Mouse (Mus musculus) forebrain, postnatal 0 days (tissue): ENCODE data around the gene Zfp706. TPM values are rescaled to one million over a fixed set of nuclear protein-coding genes. Genes with fewer than 3 reads are reported as not detected.
"Not testable (repeated sequence)": the region's sequence is repeated elsewhere in the genome, so short reads cannot be mapped to it uniquely, and the experiment has no call there.

Experiments
- ATAC-seq: fragments of 200-750 bp; cut with Nextera tagmentation; 2 replicates; pipeline ENCODE4 v1.8.0; 2017; ENCODE audit warnings: mild to moderate bottlenecking, moderate library complexity
- DNase-seq: peaks from one replicate; pipeline ENCODE4 v3.0.0-alpha.2; 2015
- H3K27ac ChIP-seq: fragments of 300-500 bp; sonication (generic); 2 replicates; pipeline ENCODE4 v1.5.1; 2014; ENCODE audit warnings: low read depth, mild to moderate bottlenecking, antibody characterized with exemption, low read length, moderate library complexity, mixed read lengths
- H3K27me3 ChIP-seq: fragments of 300-500 bp; sonication (generic); 2 replicates; pipeline ENCODE4 v1.6.1; 2014; ENCODE audit warnings: mild to moderate bottlenecking, low read length, mixed read lengths; ENCODE audit not compliant: insufficient read depth
- H3K36me3 ChIP-seq: fragments of 300-500 bp; sonication (generic); 2 replicates; pipeline ENCODE4 v1.6.1; 2014; ENCODE audit warnings: mild to moderate bottlenecking, moderate library complexity; ENCODE audit not compliant: insufficient read depth
- H3K4me1 ChIP-seq: fragments of 300-500 bp; sonication (generic); 2 replicates; pipeline ENCODE4 v1.6.1; 2014; ENCODE audit warnings: antibody characterized with exemption; ENCODE audit not compliant: insufficient read depth
- H3K4me2 ChIP-seq: fragments of 300-500 bp; sonication (generic); 2 replicates; pipeline ENCODE4 v1.6.1; 2014; ENCODE audit warnings: low read depth, mild to moderate bottlenecking, moderate library complexity
- H3K4me3 ChIP-seq: fragments of 300-500 bp; sonication (generic); 2 replicates; pipeline ENCODE4 v1.5.1; 2014; ENCODE audit warnings: low read depth, low read length, mixed read lengths
- H3K9ac ChIP-seq: fragments of 300-500 bp; sonication (generic); 2 replicates; pipeline ENCODE4 v1.6.1; 2014; ENCODE audit warnings: mild to moderate bottlenecking
- H3K9me3 ChIP-seq: fragments of 300-500 bp; sonication (generic); 2 replicates; pipeline ENCODE4 v1.6.1; 2016; ENCODE audit warnings: low read length
- CTCF ChIP-seq: sonication (generic); IDR thresholded peaks from 2 replicates; pipeline ENCODE4 v1.5.1; 2016; ENCODE audit warnings: antibody characterized with exemption, control low read depth, low read depth
- WGBS: fragments of 180-500 bp; shearing (Covaris S2); extraction: QIAGEN DNeasy Blood & Tissue Kit; methylation state at CpG from one replicate; pipeline ENCODE4 v1.1.7; 2014; 5-methylcytosine and 5-hydroxymethylcytosine counted together
- polyA plus RNA-seq: library from polyadenylated mRNA; unstranded; fragments of >200 nt; fragmentation: Nextera tagmentation; extraction: Ambion mirVana; gene quantifications from 2 replicates; pipeline ENCODE4 v1.2.1, GENCODE M21; 2015
- total RNA-seq: library from RNA; depleted of rRNA; stranded (reverse); fragments of >200 nt; gene quantifications from 2 replicates; pipeline ENCODE4 v1.2.3, GENCODE M21; 2014

Gene Zfp706
- total and polyA plus RNA-seq, 2 experiments from 2014 or later = 71.0 to 575 TPM

DNA sequence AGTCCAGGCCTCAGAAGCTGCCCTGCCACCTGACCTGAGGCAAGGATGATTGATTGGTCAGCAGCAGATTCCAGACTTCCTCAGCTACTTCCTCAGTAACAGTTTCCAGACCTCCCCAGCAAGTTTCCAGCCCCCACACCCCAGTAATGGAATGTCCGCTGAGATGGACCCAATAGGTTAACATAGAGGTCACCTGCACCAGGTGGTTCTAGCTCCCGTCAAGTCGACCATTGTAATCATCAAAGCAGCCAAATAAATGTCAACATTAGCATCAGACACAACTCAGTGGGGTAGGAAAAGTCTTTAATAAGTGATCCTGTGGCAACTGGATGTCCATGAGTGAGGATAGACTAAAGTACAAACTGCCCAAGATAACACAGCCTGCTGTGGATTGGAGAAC is 3.7 kb upstream of the Zfp706 start:
- TF ChIP-seq CTCF = no peak
- H3K4me1 ChIP-seq = peaks cover 3% of the 10 kb centered on the region; the same call in 1 of the 2 replicates
- no peak overlapping the region for H3K27ac ChIP-seq
- ATAC-seq (no peak), DNase-seq (no peak)
- no peak overlapping the region for H3K4me3 ChIP-seq
- H3K27me3 ChIP-seq = no peaks in the 10 kb centered on the region
- WGBS = 93% methylated on average over 3 of the region's 3 CpGs
- H3K9me3 ChIP-seq = no peaks in the 10 kb centered on the region
- H3K36me3 ChIP-seq = no peaks in the 10 kb centered on the region
- H3K9ac ChIP-seq = no peak overlapping the region
- H3K4me2 ChIP-seq = no peak overlapping the region

DNA sequence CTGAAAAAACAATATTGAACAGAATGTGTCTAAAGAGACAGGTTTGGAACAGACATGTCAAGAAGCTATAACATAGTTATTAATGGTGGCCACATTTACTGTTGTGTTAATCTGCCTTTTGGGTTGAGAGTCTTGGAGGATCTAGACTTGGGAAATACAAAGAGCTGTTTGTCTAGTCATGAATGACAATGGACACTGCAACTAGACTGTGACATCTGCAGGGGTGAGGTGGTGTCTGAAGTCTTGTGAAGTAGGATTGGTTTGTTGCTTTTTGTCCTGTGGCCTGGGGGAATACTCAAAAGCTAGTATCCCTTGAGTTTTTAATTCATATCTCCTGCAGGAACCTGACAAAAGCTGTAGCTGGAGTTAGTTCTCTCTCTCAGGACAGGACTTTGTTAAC is 973 bp upstream of the Zfp706 start:
- Histone ChIP-seq H3K4me3 (no peak overlapping the region), H3K9me3 (no peaks in the 10 kb centered on the region), H3K4me2 (no peak overlapping the region), H3K9ac (no peak overlapping the region), H3K4me1 (peaks cover 8% of the 10 kb centered on the region), H3K27me3 (no peaks in the 10 kb centered on the region), H3K27ac (no peak overlapping the region), H3K36me3 (no peaks in the 10 kb centered on the region)
- DNase-seq = no peak
- no peak for TF ChIP-seq CTCF
- no peak for ATAC-seq

DNA sequence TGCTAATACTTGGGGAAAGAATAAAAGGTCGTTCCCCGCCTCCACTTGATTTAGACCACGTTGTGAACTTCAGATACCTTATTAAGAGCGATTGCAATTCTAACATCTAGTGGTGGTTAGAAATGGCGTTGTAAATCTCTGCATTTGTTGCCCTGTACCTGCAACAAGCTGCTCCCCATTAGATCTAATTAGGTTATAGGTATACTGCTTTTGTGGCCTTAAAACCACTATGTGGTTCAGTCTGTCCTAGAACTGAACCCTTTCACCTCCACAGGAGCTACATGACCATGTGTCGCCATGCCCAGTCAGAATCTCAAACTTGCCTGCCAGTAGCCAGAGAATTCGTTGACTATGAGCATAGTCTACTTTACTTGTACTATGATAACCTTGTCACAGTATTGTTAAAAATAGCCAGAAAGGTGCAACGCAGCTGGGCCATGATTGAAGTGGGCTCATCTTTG is 416 bp upstream of the Zfp706 start:
- peak overlapping the region; percentile 79 for H3K9ac ChIP-seq
- H3K4me2 ChIP-seq = peak overlapping the region; percentile 61
- H3K4me3 ChIP-seq = peak overlapping the region; percentile 62
- no peak for DNase-seq
- no peaks in the 10 kb centered on the region for H3K9me3 ChIP-seq
- H3K27me3 ChIP-seq = no peaks in the 10 kb centered on the region
- H3K27ac ChIP-seq = peak overlapping the region; percentile 94
- ATAC-seq = no peak
- 0 out of 2 replicates have a peak, but pooled peaks cover under 1% of the 10 kb centered on the region for H3K36me3 ChIP-seq
- WGBS = 28% methylated on average over 8 of the region's 8 CpGs
- peaks cover 8% of the 10 kb centered on the region for H3K4me1 ChIP-seq
- no peak for TF ChIP-seq CTCF

DNA sequence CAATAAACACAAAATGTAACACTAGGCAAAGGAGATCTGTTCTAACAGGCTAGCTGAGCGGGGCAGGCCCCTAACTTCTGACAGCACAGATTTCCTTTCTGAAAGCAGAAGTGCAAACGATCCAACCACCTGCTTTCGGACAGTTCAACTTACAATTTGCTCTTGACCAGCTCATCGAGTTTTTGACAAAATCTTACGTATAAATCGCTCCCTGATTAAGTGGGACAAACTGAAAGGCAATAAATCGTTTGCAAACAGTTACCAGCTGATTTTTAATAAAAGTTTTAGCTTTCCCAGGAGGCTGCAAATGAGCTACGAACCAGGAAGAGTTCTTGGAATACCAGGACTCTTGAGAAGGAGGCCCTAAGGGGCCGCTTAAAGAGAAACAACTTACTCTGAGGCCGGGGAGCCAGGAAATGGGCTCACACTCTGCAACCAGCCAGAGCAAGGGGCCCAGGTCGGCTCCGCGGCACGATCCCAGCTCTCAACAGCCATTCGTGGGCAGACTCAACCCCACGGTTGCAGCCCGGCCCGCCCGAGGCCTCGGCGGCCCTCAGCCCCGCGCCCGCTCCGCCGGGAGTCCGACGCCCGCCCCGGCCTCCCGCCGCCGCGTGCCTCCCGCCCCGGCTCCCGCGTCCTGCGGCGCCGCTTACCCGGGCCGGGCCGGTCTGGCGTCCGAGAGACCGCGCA is 953 bp downstream of the Zfp706 start:
- H3K4me1 ChIP-seq = peaks cover 8% of the 10 kb centered on the region
- WGBS = under 1% methylated on average over 47 of the region's 48 CpGs
- DNase-seq (no peak), ATAC-seq (peak; percentile 25)
- peak overlapping the region; percentile 62 for H3K4me3 ChIP-seq
- TF ChIP-seq CTCF = no peak
- peak overlapping the region; percentile 79 for H3K9ac ChIP-seq
- peak overlapping the region; percentile 94 for H3K27ac ChIP-seq
- H3K36me3 ChIP-seq = peaks cover 8% of the 10 kb centered on the region; the same call in 1 of the 2 replicates
- peak overlapping the region; percentile 61 for H3K4me2 ChIP-seq
- H3K9me3 ChIP-seq = no peaks in the 10 kb centered on the region
- no peaks in the 10 kb centered on the region for H3K27me3 ChIP-seq

DNA sequence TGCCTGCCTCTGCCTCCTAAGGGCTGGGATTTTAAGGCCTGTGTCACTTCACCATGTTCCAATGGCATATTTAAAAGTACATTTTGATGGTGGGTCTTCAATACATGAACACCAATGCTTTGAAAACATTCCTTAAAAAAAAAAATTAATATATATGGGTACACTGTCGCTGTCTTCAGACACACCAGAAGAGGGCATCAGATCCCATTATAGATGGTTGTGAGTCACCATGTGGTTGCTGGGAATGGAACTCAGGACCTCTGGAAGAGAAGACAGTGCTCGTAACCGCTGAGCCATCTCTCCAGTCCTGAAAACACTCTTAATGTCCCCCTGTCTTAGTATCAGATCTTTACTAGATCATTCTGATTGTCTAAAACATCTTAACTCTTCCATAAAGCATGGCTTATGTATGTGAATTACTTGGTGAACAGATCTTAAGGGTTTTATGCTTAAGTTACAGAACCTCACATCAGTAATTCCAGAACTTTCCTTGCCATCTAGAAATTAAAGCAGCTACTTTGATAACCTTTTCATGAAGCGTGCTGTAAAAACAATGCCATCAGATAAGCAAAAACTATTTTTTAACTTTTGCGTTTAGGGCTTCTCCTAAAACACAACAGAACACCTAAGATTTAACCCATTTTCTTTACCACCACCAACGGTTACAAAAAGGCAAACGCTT is 1.6 kb downstream of the Zfp706 start:
- Histone ChIP-seq H3K4me1 (peaks cover 8% of the 10 kb centered on the region), H3K9ac (peak overlapping the region; percentile 79), H3K27ac (0 out of 2 replicates have a peak overlapping the region, but pooled peaks have one; percentile 94), H3K4me3 (peak overlapping the region; percentile 62), H3K36me3 (peaks cover 11% of the 10 kb centered on the region), H3K4me2 (peak overlapping the region; percentile 61), H3K27me3 (no peaks in the 10 kb centered on the region), H3K9me3 (no peaks in the 10 kb centered on the region)
- TF ChIP-seq CTCF = no peak
- ATAC-seq = no peak
- WGBS = 40% methylated on average over 7 of the region's 7 CpGs
- no peak for DNase-seq

DNA sequence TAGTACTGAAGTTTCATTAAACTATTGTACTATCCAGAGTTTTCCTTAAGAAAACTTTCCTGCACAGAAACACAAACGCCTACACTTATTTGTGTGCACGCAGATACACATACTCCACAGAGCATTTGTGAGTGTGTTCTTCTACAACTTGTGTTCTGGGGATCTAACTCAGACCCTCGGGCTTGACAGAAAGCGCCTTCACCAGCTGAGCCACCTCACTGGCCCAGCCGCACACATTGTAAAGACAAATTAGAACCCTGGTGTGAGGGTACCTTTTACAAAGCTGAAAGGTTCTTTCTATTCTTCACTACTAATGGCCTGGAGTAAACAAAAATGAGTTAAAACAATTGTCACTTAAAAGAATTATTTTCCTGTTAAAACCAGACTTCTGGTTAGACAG is 2.7 kb downstream of the Zfp706 start:
- H3K4me3 ChIP-seq = no peak overlapping the region
- no peaks in the 10 kb centered on the region for H3K9me3 ChIP-seq
- H3K27ac ChIP-seq = no peak overlapping the region
- H3K9ac ChIP-seq = no peak overlapping the region
- H3K36me3 ChIP-seq = peaks cover 22% of the 10 kb centered on the region
- peaks cover 8% of the 10 kb centered on the region for H3K4me1 ChIP-seq
- H3K4me2 ChIP-seq = peak overlapping the region; percentile 61; the same call in 1 of the 2 replicates
- no peaks in the 10 kb centered on the region for H3K27me3 ChIP-seq
- ATAC-seq = no peak
- 58% methylated on average over 5 of the region's 5 CpGs for WGBS
- DNase-seq = no peak
- TF ChIP-seq CTCF = no peak

DNA sequence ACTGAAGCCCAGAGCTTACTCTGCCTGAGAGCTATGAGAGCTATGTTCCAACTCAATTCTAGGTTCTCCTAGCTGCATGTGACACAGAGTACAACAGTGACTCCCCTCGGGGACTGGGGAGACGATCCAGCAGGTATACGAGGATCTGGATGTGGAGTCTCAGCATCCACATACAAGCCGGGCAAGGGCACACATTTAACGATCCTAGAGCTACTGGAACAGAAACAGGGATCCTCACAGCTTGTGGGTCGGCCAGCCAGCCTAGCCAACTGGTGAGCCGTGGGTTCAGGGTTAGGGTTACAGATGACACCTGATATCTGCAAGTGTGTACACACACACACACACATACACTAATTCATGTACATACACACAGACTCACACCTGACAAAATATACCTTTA is 5.3 kb downstream of the Zfp706 start:
- peaks cover 5% of the 10 kb centered on the region; the same call in 1 of the 2 replicates for H3K4me1 ChIP-seq
- H3K4me2 ChIP-seq = no peak overlapping the region
- WGBS = 88% methylated on average over 7 of the region's 7 CpGs
- H3K27me3 ChIP-seq = no peaks in the 10 kb centered on the region
- DNase-seq (no peak), ATAC-seq (no peak)
- H3K36me3 ChIP-seq = peaks cover 44% of the 10 kb centered on the region
- H3K9me3 ChIP-seq = no peaks in the 10 kb centered on the region
- no peak for TF ChIP-seq CTCF
- H3K4me3 ChIP-seq = no peak overlapping the region
- H3K9ac ChIP-seq = no peak overlapping the region
- no peak overlapping the region for H3K27ac ChIP-seq

DNA sequence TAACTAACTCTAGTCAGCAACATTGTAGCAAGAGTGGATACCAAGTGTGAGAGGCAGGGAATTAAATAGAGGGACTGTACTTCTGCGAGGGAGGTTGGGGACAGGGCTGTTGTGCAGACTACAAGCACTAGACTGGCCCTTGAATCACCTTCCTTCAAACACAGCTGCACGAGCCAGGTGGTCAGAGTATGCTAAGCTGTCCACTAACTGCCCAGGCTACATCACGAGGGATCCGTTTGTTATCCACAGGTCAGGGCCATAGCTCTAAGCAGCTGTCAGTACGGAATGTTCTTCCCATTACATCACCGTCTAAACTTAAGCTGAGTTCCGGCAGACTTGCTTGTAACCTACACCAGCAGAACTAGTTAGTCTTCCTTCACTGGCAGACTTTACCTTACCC is 8.0 kb downstream of the Zfp706 start:
- 91% methylated on average over 7 of the region's 7 CpGs for WGBS
- not testable (repeated sequence) for ATAC-seq
- peaks cover 47% of the 10 kb centered on the region for H3K36me3 ChIP-seq

More for the DNA sequence above, 8.0 kb downstream of the Zfp706 start:
- H3K4me2 ChIP-seq, H3K27me3 ChIP-seq, H3K4me1 ChIP-seq, DNase-seq, H3K27ac ChIP-seq, H3K9ac ChIP-seq, H3K9me3 ChIP-seq, H3K4me3 ChIP-seq: not testable (repeated sequence)
